Mouse (Mus musculus) brain, embryonic 14.5 days (tissue): ENCODE measurements at regions not wholly inside any gene's neighbourhood (a gene's known extent, or its start where the extent isn't known, plus 50 kb on each side); places are given as distances from the start of the nearest gene placed in this dataset.

Experiments used
- DNase-seq: peaks from one replicate; pipeline ENCODE4 v3.0.0-alpha.2; 2011; ENCODE audit warnings: low read depth
- CTCF ChIP-seq: fragments of 200-500 bp; IDR thresholded peaks from 2 replicates; pipeline ENCODE4 v1.5.1; 2012; ENCODE audit warnings: inconsistent platforms, mild to moderate bottlenecking, moderate library complexity, borderline replicate concordance; ENCODE audit not compliant: insufficient read depth, insufficient read length; ENCODE audit errors: extremely low read depth
- POLR2A ChIP-seq: fragments of 200-500 bp; IDR thresholded peaks from 2 replicates; pipeline ENCODE4 v1.6.1; 2012; ENCODE audit warnings: mild to moderate bottlenecking, inconsistent platforms, borderline replicate concordance; ENCODE audit not compliant: poor library complexity, insufficient read depth, insufficient read length, severe bottlenecking; ENCODE audit errors: extremely low read depth

- DNase-seq: no peak
- TF ChIP-seq CTCF (no peak), POLR2A (no peak)
These were observed 224.0 kb downstream of the Rsl24d1 start for GRCm38 (mm10) chr9:73337045-73337740.

DNA sequence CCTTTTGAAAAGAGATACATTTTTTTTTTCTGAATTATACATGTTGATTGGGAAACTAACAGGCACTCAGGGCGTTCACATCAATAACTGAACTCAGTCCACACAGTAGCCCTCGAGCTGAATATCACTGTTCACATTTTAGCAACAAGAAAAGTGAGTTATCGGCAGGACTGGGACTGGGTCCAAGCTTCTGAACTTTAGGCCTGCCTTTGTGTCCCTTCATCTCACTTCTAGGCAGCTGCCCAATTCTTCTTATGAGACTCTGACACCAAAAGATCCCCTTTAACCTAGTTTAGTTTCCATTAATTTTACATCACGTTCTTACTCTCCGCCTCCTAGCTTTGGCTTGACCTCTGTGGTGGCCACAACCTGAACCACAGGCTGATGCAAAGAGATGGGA, 242.7 kb downstream of the Rsl24d1 start:
- no peak for TF ChIP-seq CTCF
- no peak for TF ChIP-seq POLR2A
- DNase-seq: no peak

DNA sequence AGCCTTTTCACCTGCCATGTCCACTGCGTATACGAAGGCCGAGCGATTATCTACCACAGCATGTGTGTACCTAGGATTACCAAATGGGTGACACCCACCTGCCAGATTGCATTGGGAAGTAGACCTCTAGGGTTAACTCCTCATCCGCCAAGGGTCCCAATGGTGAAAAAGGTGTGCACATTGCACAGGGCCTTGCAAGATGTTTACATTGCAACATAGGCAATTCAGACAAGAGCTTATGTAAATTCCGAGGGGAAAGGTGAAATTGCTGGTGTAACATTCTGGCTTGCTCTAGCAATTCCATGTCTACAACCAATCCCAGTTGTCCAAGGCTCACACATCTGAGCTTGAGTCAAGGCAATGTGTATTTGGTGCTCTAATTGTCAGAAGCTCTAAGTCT, 245.7 kb downstream of the Rsl24d1 start:
- DNase-seq: no peak
- TF ChIP-seq CTCF (no peak), POLR2A (no peak)

DNA sequence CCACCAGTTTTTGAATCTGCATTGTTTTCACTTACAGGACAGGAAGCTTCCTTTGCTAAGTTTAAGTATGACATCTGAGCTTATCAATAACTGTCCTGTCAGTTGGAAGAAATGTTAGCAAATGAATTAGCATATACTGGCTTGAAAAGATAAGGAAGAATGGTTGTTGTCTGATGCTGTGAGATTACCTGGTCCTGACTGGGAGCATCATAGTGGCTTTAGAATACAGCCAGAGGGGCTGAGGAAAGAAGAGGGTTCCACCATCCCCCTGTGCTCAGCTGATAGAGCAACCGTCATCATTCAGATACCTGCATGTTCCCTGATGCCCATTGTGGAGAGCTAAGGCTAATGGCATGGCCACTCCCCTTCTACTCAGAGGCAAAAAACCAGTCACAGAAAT, 267.5 kb downstream of the Rsl24d1 start:
- TF ChIP-seq CTCF (no peak), POLR2A (no peak)

DNA sequence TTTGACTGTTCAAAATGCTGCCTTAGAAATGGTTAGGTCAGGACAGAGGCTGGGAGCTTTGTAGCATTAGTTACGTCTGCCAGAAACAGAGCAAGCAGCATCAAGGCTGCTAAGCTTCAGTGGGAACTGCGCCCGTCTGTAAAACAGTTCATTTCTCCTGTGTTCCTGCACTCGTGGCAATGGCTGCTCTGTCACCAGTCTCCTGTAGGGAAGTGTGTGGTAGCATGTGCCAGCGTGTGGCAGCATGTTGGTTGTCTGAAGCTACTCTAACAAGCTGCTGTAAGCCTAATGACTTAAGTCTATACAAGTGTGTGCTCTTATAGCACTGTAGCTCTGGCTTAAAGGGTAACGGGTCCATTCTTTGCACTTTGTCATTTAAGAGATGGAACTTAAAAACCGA, 278.8 kb downstream of the Rsl24d1 start:
- no peak for TF ChIP-seq POLR2A
- TF ChIP-seq CTCF: no peak
- peak; percentile 20 for DNase-seq

More for the DNA sequence above, 267.5 kb downstream of the Rsl24d1 start:
- DNase-seq: no peak

DNA sequence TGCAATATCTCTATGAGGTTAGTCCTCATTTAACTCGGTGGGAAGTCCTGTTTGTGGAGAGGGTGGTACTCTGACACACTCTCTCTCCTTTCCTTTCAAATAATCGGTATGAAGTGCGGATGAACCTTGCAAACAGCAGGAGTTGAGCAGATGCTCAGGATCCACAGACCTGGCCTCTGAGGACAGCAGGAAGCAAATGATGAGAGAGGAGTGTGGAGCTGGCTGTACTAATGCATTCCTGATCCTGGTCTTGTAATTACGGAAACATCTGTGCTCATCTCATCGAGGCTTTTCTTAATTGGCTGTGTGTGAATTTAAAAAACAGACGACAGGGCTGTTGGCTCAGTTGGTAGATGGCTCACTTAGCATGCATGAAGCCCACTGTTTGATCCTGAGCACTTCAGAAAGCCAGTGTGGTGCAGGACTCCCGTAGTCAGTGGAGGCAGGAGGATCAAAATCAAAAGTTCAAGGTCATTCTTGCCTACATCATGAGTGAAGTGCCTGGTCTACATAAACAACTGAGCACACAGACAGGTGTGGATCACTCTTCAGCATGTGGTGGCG, 300.2 kb downstream of the Rsl24d1 start:
- TF ChIP-seq CTCF (no peak), POLR2A (no peak)
- DNase-seq: peak; percentile 57

DNA sequence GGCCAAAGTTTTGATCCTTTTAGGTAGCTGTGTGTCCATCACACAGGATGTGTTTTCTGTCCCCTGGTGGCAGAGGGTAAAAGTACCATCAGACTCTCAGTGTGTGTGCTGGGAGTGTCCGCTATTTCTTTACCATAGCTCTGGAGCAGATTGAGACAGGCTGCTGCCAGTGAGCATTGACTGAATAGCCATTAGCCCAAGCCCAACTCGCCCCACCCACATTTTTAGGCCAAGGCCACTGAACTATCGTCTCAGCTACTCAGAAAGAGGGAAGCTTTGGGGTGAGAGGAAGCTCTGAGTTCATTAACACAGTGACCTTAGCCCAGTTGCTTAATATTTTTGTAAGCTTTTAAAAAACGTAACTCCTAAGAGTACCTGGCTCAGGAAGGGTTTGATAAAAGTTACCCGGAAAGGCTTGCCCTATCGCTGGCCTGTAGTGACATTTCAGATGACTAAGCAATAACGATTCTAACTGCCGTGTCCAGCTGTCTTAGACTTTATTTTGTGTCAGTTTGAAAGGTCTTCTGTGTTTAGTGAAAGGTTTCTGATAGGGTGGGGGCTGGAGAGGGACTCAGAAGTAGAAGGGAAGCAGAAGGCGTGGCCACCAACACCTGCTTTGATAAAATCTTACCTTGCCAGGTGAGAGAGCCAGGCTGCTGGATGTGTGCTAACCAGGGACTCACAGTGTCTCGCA, 303.0 kb downstream of the Rsl24d1 start:
- no peak; the same call in 1 of the 2 replicates for TF ChIP-seq CTCF
- no peak for TF ChIP-seq POLR2A
- DNase-seq: no peak
